8 mouse cellular contexts compared by ENCODE assay signal in the genomic region with DNA sequence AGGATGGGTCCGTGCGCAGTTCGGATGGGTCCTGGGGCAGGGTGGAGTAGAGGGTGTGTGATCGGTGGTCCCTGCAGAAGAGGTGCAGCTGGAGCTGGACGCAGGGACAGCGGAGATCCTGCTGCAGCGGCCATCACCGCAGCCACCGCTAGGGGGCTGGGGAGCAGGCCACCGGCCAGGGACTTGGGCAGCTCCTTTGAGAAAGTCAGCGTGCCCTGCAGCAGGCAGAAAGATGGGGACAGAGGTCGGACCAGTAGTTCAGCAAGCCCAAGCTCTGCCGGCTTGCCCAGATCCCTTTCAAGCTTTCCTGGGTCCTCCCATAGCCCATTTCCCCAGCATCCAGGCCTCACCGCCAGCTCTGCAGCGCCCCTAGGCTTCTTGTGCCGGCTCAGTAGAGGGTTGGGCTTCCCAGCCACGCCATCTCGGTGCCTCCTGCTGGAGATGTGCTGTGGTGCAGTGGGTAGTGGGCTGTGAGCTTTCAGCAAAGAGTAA. TPM values are rescaled to one million over a fixed set of nuclear protein-coding genes. Genes with fewer than 3 reads are reported as not detected.
DNase-seq lines count a peak whose midpoint lies in the region; ATAC-seq and TF ChIP-seq lines count a peak whose summit lies in the region.

No protein-coding gene starts in this region.

- no peaks in the 10 kb centered on the region for H3K9me3 ChIP-seq in G1E (replicated peaks)
- no peaks in the 10 kb centered on the region for H3K9me3 ChIP-seq in heart, embryonic 15.5 days (replicated peaks)
- H3K9me3 ChIP-seq in kidney, postnatal 0 days (replicated peaks; ENCODE audit: low read length), result no peaks in the 10 kb centered on the region
- no peaks in the 10 kb centered on the region for H3K9me3 ChIP-seq in lung, embryonic 15.5 days

- H3K9ac ChIP-seq in heart, embryonic 15.5 days, result peak overlapping the region; percentile 50
- no peak overlapping the region for H3K9ac ChIP-seq in kidney, postnatal 0 days (ENCODE audit: low read depth, low read length)
- peak overlapping the region; percentile 34 for H3K9ac ChIP-seq in lung, embryonic 15.5 days

- H3K36me3 ChIP-seq in G1E (replicated peaks), result peaks cover 74% of the 10 kb centered on the region
- H3K36me3 ChIP-seq in heart, embryonic 15.5 days, result no peaks in the 10 kb centered on the region
- H3K36me3 ChIP-seq in kidney, postnatal 0 days (ENCODE audit: insufficient read depth, low read length), result peaks cover 12% of the 10 kb centered on the region; the same call in 1 of the 2 replicates
- H3K36me3 ChIP-seq in lung, embryonic 15.5 days, result peaks cover 8% of the 10 kb centered on the region; the same call in 1 of the 2 replicates

- peak; percentile 57 for TF ChIP-seq CTCF in G1E (IDR thresholded peaks at IDR 0.05; ENCODE audit: low read depth, low read length)
- TF ChIP-seq CTCF in embryonic fibroblast, embryonic 13.5 days (IDR thresholded peaks at IDR 0.05; ENCODE audit: borderline replicate concordance, insufficient read depth, low read length), result peak; percentile 86
- TF ChIP-seq CTCF in kidney, postnatal 0 days (IDR thresholded peaks at IDR 0.05; ENCODE audit: low read depth), result peak; percentile 90

- no peak; the same call in 1 of the 2 replicates for ATAC-seq in G1E (ENCODE audit: extremely low read depth, insufficient number of reproducible peaks, low FRiP score, poor library complexity, severe bottlenecking)
- ATAC-seq in heart, embryonic 15.5 days (replicated peaks; ENCODE audit: insufficient number of reproducible peaks, insufficient read depth, low FRiP score, low read depth), result peak; percentile 50
- peak; percentile 71 for ATAC-seq in kidney, postnatal 0 days (replicated peaks; ENCODE audit: low FRiP score, low read depth)
- peak; percentile 72 for ATAC-seq in lung, embryonic 15.5 days (ENCODE audit: borderline replicate concordance, extremely low read depth, low FRiP score, low TSS enrichment)
- ATAC-seq in megakaryocyte, adult 5-6 weeks (ENCODE audit: poor library complexity, severe bottlenecking), result no peak

- H3K4me2 ChIP-seq in heart, embryonic 15.5 days, result peak overlapping the region; percentile 78
- H3K4me2 ChIP-seq in kidney, postnatal 0 days (ENCODE audit: low read length), result peak overlapping the region; percentile 68
- H3K4me2 ChIP-seq in lung, embryonic 15.5 days, result peak overlapping the region; percentile 69

- peaks cover 70% of the 10 kb centered on the region for H3K4me1 ChIP-seq in G1E (ENCODE audit: insufficient read depth, low read depth, low read length)
- H3K4me1 ChIP-seq in embryonic fibroblast, embryonic 13.5 days (ENCODE audit: control insufficient read depth, insufficient read depth, low read length), result peaks cover 15% of the 10 kb centered on the region; the same call in 1 of the 2 replicates
- H3K4me1 ChIP-seq in heart, embryonic 15.5 days (replicated peaks), result peaks cover 45% of the 10 kb centered on the region
- H3K4me1 ChIP-seq in kidney, postnatal 0 days (replicated peaks; ENCODE audit: insufficient read depth, low read length), result peaks cover 17% of the 10 kb centered on the region; the same call in 1 of the 2 replicates
- peaks cover 31% of the 10 kb centered on the region for H3K4me1 ChIP-seq in lung, embryonic 15.5 days

- 11% methylated on average over 18 of the region's 18 CpGs for WGBS in heart, embryonic 15.5 days
- 6% methylated on average over 18 of the region's 18 CpGs for WGBS in kidney, postnatal 0 days
- 5% methylated on average over 18 of the region's 18 CpGs for WGBS in lung, embryonic 15.5 days

- H3K27ac ChIP-seq in embryonic fibroblast, embryonic 13.5 days (ENCODE audit: insufficient read depth, low read length), result no peak overlapping the region
- H3K27ac ChIP-seq in heart, embryonic 15.5 days, result 0 out of 2 replicates have a peak overlapping the region, but pooled peaks have one; percentile 10
- no peak overlapping the region for H3K27ac ChIP-seq in kidney, postnatal 0 days
- no peak overlapping the region for H3K27ac ChIP-seq in lung, embryonic 15.5 days

- peak overlapping the region; percentile 31; the same call in 1 of the 2 replicates for H3K4me3 ChIP-seq in G1E (ENCODE audit: low read depth, low read length)
- H3K4me3 ChIP-seq in embryonic fibroblast, embryonic 13.5 days (ENCODE audit: insufficient read depth, low read length), result no peak overlapping the region
- peak overlapping the region; percentile 37 for H3K4me3 ChIP-seq in heart, embryonic 15.5 days
- H3K4me3 ChIP-seq in kidney, postnatal 0 days (replicated peaks; ENCODE audit: low read depth, low read length), result peak overlapping the region; percentile 21
- peak overlapping the region; percentile 30 for H3K4me3 ChIP-seq in lung, embryonic 15.5 days

- no peaks in the 10 kb centered on the region for H3K27me3 ChIP-seq in G1E (ENCODE audit: insufficient read depth, low read length)
- H3K27me3 ChIP-seq in heart, embryonic 15.5 days, result no peaks in the 10 kb centered on the region
- H3K27me3 ChIP-seq in kidney, postnatal 0 days (ENCODE audit: insufficient read depth, low read length), result no peaks in the 10 kb centered on the region
- no peaks in the 10 kb centered on the region for H3K27me3 ChIP-seq in lung, embryonic 15.5 days

- no peak for TF ChIP-seq POLR2A in embryonic fibroblast, embryonic 13.5 days (IDR thresholded peaks at IDR 0.05; ENCODE audit: low read depth, low read length)

- no peak for DNase-seq in G1E (ENCODE audit: low spot score)
- DNase-seq in adrenal gland, postnatal 4 days (ENCODE audit: low spot score in 2 of 2), result peak; percentile 65 to 68
- peak; percentile 86 for DNase-seq in kidney, postnatal 0 days (ENCODE audit: low spot score)
- DNase-seq in ovary, postnatal 36 days (ENCODE audit: low spot score), result peak; percentile 81

RNA-seq across cellular contexts. Expression of a gene that starts 4.6 kb away (rescaled TPM):
- not detected in 2 replicates for total RNA-seq in G1E (2014; fragmentation: Nextera tagmentation)
- total RNA-seq in G1E (2017), result not detected in 2 replicates
- polyA plus RNA-seq in G1E (2012), result not detected in 2 replicates
- not detected for total RNA-seq in adrenal gland, postnatal 4 days (2021)
- polyA plus RNA-seq in embryonic fibroblast, embryonic 13.5 days (2011; ENCODE audit: insufficient read length, low read depth, missing spikeins), result 0.40 TPM in 1 of 2 replicates, not detected in the other
- polyA plus RNA-seq in heart, embryonic 15.5 days (2015; fragmentation: Nextera tagmentation; extraction: Ambion mirVana), result 0.11 and 0.25 TPM in 2 replicates
- polyA plus RNA-seq in kidney, postnatal 0 days (2015; fragmentation: Nextera tagmentation; extraction: Ambion mirVana), result 0.47 and 0.65 TPM in 2 replicates
- polyA plus RNA-seq in lung, embryonic 15.5 days (2015; fragmentation: Nextera tagmentation; extraction: Ambion mirVana), result 0.29 and 0.36 TPM in 2 replicates
- 2.9 and 3.8 TPM in 2 replicates for total RNA-seq in megakaryocyte, adult 5-6 weeks (2015)
- total RNA-seq in megakaryocyte, adult 5-6 weeks (2017), result 1.7 and 3.3 TPM in 2 replicates

RNA-seq across cellular contexts. Expression of a gene that starts 24.8 kb away (rescaled TPM):
- 74.3 and 92.9 TPM in 2 replicates for total RNA-seq in G1E (2014; fragmentation: Nextera tagmentation)
- total RNA-seq in G1E (2017), result 2.0 TPM in 2 replicates
- polyA plus RNA-seq in G1E (2012), result 483 and 546 TPM in 2 replicates
- total RNA-seq in adrenal gland, postnatal 4 days (2021), result 10 to 100 TPM; 22.5 to 29.7 TPM
- polyA plus RNA-seq in embryonic fibroblast, embryonic 13.5 days (2011; ENCODE audit: insufficient read length, low read depth, missing spikeins), result 25.0 and 27.6 TPM in 2 replicates
- polyA plus RNA-seq in heart, embryonic 15.5 days (2015; fragmentation: Nextera tagmentation; extraction: Ambion mirVana), result 5.9 and 10.5 TPM in 2 replicates
- polyA plus RNA-seq in kidney, postnatal 0 days (2015; fragmentation: Nextera tagmentation; extraction: Ambion mirVana), result 11.3 and 11.8 TPM in 2 replicates
- polyA plus RNA-seq in lung, embryonic 15.5 days (2015; fragmentation: Nextera tagmentation; extraction: Ambion mirVana), result 7.7 and 9.0 TPM in 2 replicates
- total RNA-seq in megakaryocyte, adult 5-6 weeks (2015), result 35.8 and 40.1 TPM in 2 replicates
- total RNA-seq in megakaryocyte, adult 5-6 weeks (2017), result 6.8 and 9.4 TPM in 2 replicates

RNA-seq across cellular contexts. Expression of a gene that starts 42.5 kb away (rescaled TPM):
- total RNA-seq in G1E (2014; fragmentation: Nextera tagmentation) (494 and 507 TPM in 2 replicates), G1E (2017) (182 and 184 TPM in 2 replicates)
- 72.4 and 97.2 TPM in 2 replicates for polyA plus RNA-seq in G1E (2012)
- 100 to 1,000 TPM; 132 to 140 TPM for total RNA-seq in adrenal gland, postnatal 4 days (2021)
- polyA plus RNA-seq in embryonic fibroblast, embryonic 13.5 days (2011; ENCODE audit: insufficient read length, low read depth, missing spikeins), result 141 and 143 TPM in 2 replicates
- polyA plus RNA-seq in heart, embryonic 15.5 days (2015; fragmentation: Nextera tagmentation; extraction: Ambion mirVana), result 145 and 168 TPM in 2 replicates
- 237 and 263 TPM in 2 replicates for polyA plus RNA-seq in kidney, postnatal 0 days (2015; fragmentation: Nextera tagmentation; extraction: Ambion mirVana)
- polyA plus RNA-seq in lung, embryonic 15.5 days (2015; fragmentation: Nextera tagmentation; extraction: Ambion mirVana), result 287 and 293 TPM in 2 replicates
- 246 and 255 TPM in 2 replicates for total RNA-seq in megakaryocyte, adult 5-6 weeks (2015)
- total RNA-seq in megakaryocyte, adult 5-6 weeks (2017), result 87.7 and 93.9 TPM in 2 replicates

RNA-seq across cellular contexts. Expression of a gene that starts 51.5 kb away (rescaled TPM):
- total RNA-seq in G1E (2014; fragmentation: Nextera tagmentation), result not detected in 2 replicates
- 0.11 and 0.17 TPM in 2 replicates for total RNA-seq in G1E (2017)
- 0.62 and 0.75 TPM in 2 replicates for polyA plus RNA-seq in G1E (2012)
- total RNA-seq in adrenal gland, postnatal 4 days (2021), result 10 to 100 TPM; 47.2 to 52.5 TPM
- polyA plus RNA-seq in embryonic fibroblast, embryonic 13.5 days (2011; ENCODE audit: insufficient read length, low read depth, missing spikeins), result 161 and 346 TPM in 2 replicates
- 62.4 and 70.8 TPM in 2 replicates for polyA plus RNA-seq in heart, embryonic 15.5 days (2015; fragmentation: Nextera tagmentation; extraction: Ambion mirVana)
- 19.4 and 22.0 TPM in 2 replicates for polyA plus RNA-seq in kidney, postnatal 0 days (2015; fragmentation: Nextera tagmentation; extraction: Ambion mirVana)
- polyA plus RNA-seq in lung, embryonic 15.5 days (2015; fragmentation: Nextera tagmentation; extraction: Ambion mirVana), result 39.6 and 42.7 TPM in 2 replicates
- 18.4 and 21.4 TPM in 2 replicates for total RNA-seq in megakaryocyte, adult 5-6 weeks (2015)
- total RNA-seq in megakaryocyte, adult 5-6 weeks (2017), result 8.3 and 9.5 TPM in 2 replicates

RNA-seq across cellular contexts. Expression of a gene that starts 56.9 kb away (rescaled TPM):
- 254 and 313 TPM in 2 replicates for total RNA-seq in G1E (2014; fragmentation: Nextera tagmentation)
- total RNA-seq in G1E (2017), result 177 TPM in 2 replicates
- 151 and 155 TPM in 2 replicates for polyA plus RNA-seq in G1E (2012)
- total RNA-seq in adrenal gland, postnatal 4 days (2021), result 1 to 10 TPM; 5.8 to 8.9 TPM
- not detected in 2 replicates for polyA plus RNA-seq in embryonic fibroblast, embryonic 13.5 days (2011; ENCODE audit: insufficient read length, low read depth, missing spikeins)
- polyA plus RNA-seq in heart, embryonic 15.5 days (2015; fragmentation: Nextera tagmentation; extraction: Ambion mirVana), result 1.9 and 5.0 TPM in 2 replicates
- polyA plus RNA-seq in kidney, postnatal 0 days (2015; fragmentation: Nextera tagmentation; extraction: Ambion mirVana), result 1.9 and 2.8 TPM in 2 replicates
- polyA plus RNA-seq in lung, embryonic 15.5 days (2015; fragmentation: Nextera tagmentation; extraction: Ambion mirVana), result 3.6 and 4.7 TPM in 2 replicates
- 205 and 258 TPM in 2 replicates for total RNA-seq in megakaryocyte, adult 5-6 weeks (2015)
- total RNA-seq in megakaryocyte, adult 5-6 weeks (2017), result 218 and 249 TPM in 2 replicates

Comparison
In these comparisons a context has a peak if more than half of its experiments do, and no peak if none do; other contexts are left out.
1. ATAC-seq: peak in heart, embryonic 15.5 days (single experiment), kidney, postnatal 0 days (single experiment) and lung, embryonic 15.5 days (single experiment); none in G1E (single experiment) and megakaryocyte, adult 5-6 weeks (single experiment).
2. RNA of a gene that starts 24.8 kb away (polyA plus RNA-seq): 483 to 546 TPM in G1E; 25.0 to 27.6 TPM in embryonic fibroblast, embryonic 13.5 days, 11.3 to 11.8 TPM in kidney, postnatal 0 days, 7.7 to 9.0 TPM in lung, embryonic 15.5 days and 5.9 to 10.5 TPM in heart, embryonic 15.5 days; every median in the first group is over 10 times any median in the second.
3. Peak in every context shown above with its lines, with median percentiles within 50 percentile points of each other: CTCF ChIP-seq and H3K4me2 ChIP-seq.